Mouse (Mus musculus): ENCODE results near the gene Scrn3. TPM values are rescaled to one million over a fixed set of nuclear protein-coding genes. Genes with fewer than 3 reads are reported as not detected.

The Scrn3 gene
- polyA plus RNA-seq, 1 experiment from 2014 or later, result 17.9 TPM

DNA sequence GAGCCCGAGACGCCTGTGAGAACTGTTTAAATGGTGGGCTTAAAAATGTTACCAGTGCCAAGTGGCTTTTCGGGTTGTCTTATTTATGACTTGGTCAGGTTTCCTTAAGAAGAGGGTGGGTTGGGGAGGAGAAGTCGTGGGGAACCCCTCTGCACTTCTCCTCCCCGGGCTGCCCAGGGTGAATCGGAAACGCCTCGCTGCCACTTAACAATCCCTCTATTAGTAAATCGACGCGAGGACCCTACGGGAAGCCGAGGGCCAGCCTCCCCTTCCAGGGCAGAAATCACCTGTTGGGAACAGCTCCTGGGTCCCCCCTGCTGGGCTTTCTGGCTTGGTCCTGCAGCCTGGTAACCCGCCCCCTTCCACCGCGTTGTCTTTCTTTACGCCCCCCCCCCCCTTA, 42.7 kb upstream of the Scrn3 start:
- no peaks in the 10 kb centered on the region for H3K9me3 ChIP-seq
- no peaks in the 10 kb centered on the region for H3K36me3 ChIP-seq
- no peak overlapping the region for H3K9ac ChIP-seq (replicated peaks)
- H3K27me3 ChIP-seq, result peaks cover 95% of the 10 kb centered on the region
- H3K4me2 ChIP-seq, result peak overlapping the region; percentile 75; the same call in 1 of the 2 replicates
- peaks cover 70% of the 10 kb centered on the region for H3K4me1 ChIP-seq (replicated peaks)
- H3K27ac ChIP-seq, result no peak overlapping the region
- H3K4me3 ChIP-seq (replicated peaks), result no peak overlapping the region; the same call in 1 of the 2 replicates
- ATAC-seq (ENCODE audit: insufficient number of reproducible peaks, insufficient read depth, low FRiP score, low TSS enrichment, low read depth), result no peak
- 0% methylated on average over 17 of the region's 17 CpGs for WGBS

DNA sequence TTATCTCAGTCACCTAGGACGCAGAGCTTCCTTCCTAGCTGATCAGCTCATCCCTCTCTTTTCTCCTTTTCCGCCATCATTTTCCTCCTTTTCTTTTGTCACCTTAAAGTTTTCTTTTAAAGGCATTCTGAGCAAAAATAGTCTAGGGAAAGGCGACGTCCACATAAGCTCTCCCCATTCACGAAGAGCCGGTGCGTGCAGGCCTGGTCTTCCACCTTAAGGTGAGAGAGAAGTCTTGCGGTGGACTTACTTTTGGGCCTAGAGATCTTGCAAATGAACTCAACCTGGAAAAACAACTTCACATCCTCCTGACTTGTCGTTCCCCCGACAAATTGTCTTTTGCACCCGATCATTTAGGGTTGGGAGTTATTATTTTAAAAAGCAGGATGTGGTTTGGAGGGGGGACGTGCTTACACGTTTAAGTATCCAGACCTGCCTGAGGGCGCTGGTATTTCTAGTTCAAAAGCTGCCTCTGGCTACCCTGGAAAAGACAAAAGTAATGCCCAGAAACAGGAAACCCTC, 42.3 kb upstream of the Scrn3 start:
- 2% methylated on average over 14 of the region's 14 CpGs for WGBS
- Histone ChIP-seq H3K27me3 (peaks cover 92% of the 10 kb centered on the region), H3K9me3 (no peaks in the 10 kb centered on the region), H3K9ac (replicated peaks) (no peak overlapping the region), H3K36me3 (no peaks in the 10 kb centered on the region), H3K4me3 (replicated peaks) (no peak overlapping the region), H3K4me2 (peak overlapping the region; percentile 75), H3K27ac (no peak overlapping the region), H3K4me1 (replicated peaks) (peaks cover 67% of the 10 kb centered on the region)
- ATAC-seq (ENCODE audit: insufficient number of reproducible peaks, insufficient read depth, low FRiP score, low TSS enrichment, low read depth), result no peak

DNA sequence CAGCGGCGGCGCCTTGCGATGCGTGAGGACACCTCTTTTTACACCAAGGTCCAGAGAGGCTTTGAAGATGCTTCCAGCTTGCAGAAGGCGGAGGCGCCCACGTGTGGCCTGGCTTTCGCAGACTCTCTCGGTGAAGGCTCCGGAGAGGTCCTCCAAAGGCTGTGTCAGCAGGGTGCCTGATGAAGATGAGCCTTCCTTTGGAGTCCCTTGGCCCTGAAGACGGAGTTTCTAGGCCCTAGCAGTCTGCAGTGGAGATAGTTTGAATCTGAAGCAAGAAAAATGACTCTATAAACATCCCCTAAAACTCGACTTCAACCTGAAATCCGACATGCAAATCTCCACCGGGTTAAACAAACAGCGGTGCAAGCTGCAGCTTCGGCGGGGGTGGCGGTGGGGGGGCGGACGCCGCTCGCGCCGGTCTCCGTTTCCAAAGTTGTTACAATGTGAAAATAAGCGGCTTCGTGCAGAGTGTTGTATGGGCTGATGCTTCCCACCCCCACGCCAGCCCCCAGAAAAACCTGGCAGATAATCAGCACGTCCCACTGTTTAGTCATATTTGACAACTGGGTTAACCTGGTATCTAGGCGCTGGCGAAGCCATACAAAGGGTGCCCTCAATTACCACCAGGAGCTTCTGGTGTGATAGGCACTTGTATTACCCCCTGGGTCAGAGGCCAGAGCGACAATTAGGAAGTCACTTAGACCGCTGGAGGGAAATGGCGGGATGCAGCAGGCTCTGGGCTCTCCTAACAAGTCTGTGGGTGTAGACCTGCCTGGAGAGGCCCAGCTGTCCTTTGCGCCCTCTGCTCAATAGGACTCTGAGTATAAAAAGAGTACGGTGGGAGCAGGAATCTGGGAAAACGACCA, 41.6 kb upstream of the Scrn3 start:
- no peaks in the 10 kb centered on the region for H3K36me3 ChIP-seq
- no peak overlapping the region for H3K9ac ChIP-seq (replicated peaks)
- peaks cover 60% of the 10 kb centered on the region for H3K4me1 ChIP-seq (replicated peaks)
- WGBS, result under 1% methylated on average over 38 of the region's 38 CpGs
- H3K4me2 ChIP-seq, result peak overlapping the region; percentile 75
- ATAC-seq (ENCODE audit: insufficient number of reproducible peaks, insufficient read depth, low FRiP score, low TSS enrichment, low read depth), result no peak
- no peak overlapping the region for H3K27ac ChIP-seq
- peaks cover 88% of the 10 kb centered on the region for H3K27me3 ChIP-seq
- peak overlapping the region; percentile 18 for H3K4me3 ChIP-seq (replicated peaks)
- H3K9me3 ChIP-seq, result no peaks in the 10 kb centered on the region

DNA sequence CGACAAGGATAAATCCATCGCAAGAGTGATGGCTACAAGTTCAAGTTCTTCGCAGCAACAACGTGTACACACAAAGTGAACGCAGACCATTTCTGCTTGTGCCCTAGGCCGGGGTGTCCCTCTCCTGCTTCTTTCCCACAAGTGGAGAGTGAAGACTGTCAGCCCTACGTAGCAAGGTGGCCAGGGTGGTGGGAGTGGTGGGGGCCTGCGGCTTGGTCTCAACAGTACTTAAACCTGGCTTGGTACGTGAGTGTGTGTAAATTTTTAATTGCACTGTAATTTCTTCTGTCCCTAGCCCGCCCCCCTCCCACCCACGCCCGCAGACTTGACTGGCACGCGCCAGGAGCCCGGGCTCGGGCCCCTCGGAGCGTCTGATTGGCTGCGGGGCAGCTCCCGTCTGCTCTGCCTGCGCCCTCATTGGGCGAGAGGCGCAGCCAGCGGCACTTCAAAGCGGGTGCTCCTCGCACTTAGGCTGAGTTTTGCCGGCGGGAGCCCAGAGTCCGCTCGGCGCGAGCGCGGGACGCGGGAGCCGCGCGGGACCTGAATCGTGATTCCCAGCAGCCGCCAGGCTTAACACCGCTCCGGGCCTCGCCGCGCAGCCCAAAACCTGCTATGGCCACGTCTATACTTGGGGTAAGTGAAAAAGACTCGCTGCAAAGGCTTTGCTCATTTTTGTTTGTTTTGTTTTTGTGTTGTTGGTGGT, 40.8 kb upstream of the Scrn3 start, which contains the start of gene Sp9:
Gene Sp9, plus strand, starts transcription at position 467 of the 703 bp plus-strand sequence.
- ATAC-seq (ENCODE audit: insufficient number of reproducible peaks, insufficient read depth, low FRiP score, low TSS enrichment, low read depth), result peak; percentile 74
- peaks cover 86% of the 10 kb centered on the region for H3K27me3 ChIP-seq
- H3K9me3 ChIP-seq, result no peaks in the 10 kb centered on the region
- peak within 1 kb of the TSS; percentile 66 for H3K9ac ChIP-seq (replicated peaks)
- 1% methylated on average over 48 of the region's 48 CpGs for WGBS
- peak within 1 kb of the TSS; percentile 75 for H3K4me2 ChIP-seq
- H3K4me3 ChIP-seq (replicated peaks), result peak within 1 kb of the TSS; percentile 48
- H3K36me3 ChIP-seq, result no peaks in the 10 kb centered on the region
- no peak within 1 kb of the TSS for H3K27ac ChIP-seq
- peaks cover 57% of the 10 kb centered on the region for H3K4me1 ChIP-seq (replicated peaks)

DNA sequence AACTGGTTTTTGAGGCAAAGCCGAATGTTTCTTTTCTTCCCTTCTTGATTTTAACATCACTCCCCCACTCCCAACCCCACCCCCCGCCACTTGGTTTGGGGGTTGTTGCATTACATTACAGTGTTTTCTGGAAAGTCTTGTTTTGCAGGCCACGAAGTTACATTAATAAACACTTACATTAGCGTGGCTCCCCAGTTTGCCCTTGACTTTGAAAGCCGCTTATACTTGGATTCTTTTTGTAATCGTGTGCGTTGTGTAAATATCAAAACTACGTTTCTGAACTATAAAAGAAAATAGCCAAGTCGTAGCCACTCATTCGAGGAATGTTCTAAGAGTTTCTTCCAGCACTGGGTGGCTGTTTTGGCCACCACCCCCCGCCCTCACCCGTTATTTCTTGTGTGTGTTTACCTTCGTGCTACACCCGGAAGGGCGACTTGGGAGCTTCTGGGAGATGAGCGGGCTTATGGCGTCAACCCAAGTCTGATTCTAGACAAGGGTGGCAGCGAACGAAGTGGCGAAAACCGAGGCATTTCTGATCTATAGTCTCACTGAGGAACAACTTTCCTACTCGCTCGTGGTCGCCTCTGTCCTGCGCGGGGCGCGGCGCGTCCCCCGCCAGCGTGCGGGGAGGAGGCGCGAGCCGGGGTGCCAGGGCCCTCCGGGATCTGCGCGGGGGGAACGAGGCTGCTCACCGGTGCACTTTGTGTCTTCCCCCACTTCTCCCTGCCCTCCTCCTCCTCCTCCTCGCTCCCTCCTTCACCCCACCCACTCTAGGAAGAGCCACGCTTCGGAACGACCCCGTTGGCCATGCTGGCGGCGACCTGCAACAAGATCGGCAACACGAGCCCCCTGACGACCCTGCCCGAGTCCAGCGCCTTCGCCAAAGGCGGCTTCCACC, 39.8 kb upstream of the Scrn3 start:
- H3K27ac ChIP-seq, result no peak overlapping the region
- H3K4me3 ChIP-seq (replicated peaks), result peak overlapping the region; percentile 48
- no peaks in the 10 kb centered on the region for H3K9me3 ChIP-seq
- peak overlapping the region; percentile 66 for H3K9ac ChIP-seq (replicated peaks)
- ATAC-seq (ENCODE audit: insufficient number of reproducible peaks, insufficient read depth, low FRiP score, low TSS enrichment, low read depth), result no peak
- peak overlapping the region; percentile 75 for H3K4me2 ChIP-seq
- no peaks in the 10 kb centered on the region for H3K36me3 ChIP-seq
- H3K27me3 ChIP-seq, result peaks cover 87% of the 10 kb centered on the region
- H3K4me1 ChIP-seq (replicated peaks), result peaks cover 64% of the 10 kb centered on the region
- WGBS, result under 1% methylated on average over 55 of the region's 55 CpGs

DNA sequence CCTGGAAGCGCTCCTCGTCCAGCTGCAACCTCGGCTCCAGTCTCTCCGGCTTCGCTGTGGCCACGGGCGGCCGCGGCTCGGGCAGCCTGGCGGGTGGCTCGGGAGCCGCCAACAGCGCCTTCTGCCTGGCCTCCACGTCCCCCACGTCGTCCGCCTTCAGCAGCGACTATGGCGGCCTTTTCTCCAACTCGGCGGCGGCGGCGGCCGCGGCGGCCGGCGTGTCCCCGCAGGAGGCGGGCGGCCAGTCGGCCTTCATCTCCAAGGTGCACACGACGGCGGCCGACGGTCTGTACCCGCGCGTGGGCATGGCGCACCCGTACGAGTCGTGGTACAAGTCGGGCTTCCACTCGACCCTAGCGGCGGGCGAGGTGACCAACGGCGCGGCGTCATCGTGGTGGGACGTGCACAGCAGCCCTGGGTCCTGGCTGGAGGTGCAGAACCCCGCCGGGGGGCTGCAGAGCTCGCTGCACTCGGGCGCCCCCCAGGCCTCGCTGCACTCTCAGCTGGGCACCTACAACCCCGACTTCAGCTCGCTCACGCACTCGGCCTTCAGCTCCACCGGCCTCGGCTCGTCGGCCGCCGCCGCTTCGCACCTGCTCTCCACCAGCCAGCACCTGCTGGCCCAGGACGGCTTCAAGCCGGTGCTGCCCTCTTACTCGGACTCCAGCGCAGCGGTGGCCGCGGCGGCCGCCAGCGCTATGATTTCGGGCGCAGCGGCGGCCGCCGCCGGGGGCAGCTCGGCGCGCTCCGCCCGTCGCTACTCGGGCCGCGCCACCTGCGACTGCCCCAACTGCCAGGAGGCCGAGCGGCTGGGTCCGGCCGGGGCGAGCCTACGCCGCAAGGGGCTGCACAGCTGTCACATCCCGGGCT, 38.9 kb upstream of the Scrn3 start:
- Histone ChIP-seq H3K27ac (peak overlapping the region; percentile 23; the same call in 1 of the 2 replicates), H3K4me1 (replicated peaks) (peaks cover 64% of the 10 kb centered on the region), H3K4me2 (peak overlapping the region; percentile 75), H3K4me3 (replicated peaks) (peak overlapping the region; percentile 48), H3K9ac (replicated peaks) (peak overlapping the region; percentile 66), H3K36me3 (no peaks in the 10 kb centered on the region), H3K9me3 (no peaks in the 10 kb centered on the region), H3K27me3 (peaks cover 84% of the 10 kb centered on the region)
- under 1% methylated on average over 108 of the region's 110 CpGs for WGBS
- 0 out of 2 replicates have a peak, but pooled peaks have one; percentile 38 for ATAC-seq (ENCODE audit: insufficient number of reproducible peaks, insufficient read depth, low FRiP score, low TSS enrichment, low read depth)

DNA sequence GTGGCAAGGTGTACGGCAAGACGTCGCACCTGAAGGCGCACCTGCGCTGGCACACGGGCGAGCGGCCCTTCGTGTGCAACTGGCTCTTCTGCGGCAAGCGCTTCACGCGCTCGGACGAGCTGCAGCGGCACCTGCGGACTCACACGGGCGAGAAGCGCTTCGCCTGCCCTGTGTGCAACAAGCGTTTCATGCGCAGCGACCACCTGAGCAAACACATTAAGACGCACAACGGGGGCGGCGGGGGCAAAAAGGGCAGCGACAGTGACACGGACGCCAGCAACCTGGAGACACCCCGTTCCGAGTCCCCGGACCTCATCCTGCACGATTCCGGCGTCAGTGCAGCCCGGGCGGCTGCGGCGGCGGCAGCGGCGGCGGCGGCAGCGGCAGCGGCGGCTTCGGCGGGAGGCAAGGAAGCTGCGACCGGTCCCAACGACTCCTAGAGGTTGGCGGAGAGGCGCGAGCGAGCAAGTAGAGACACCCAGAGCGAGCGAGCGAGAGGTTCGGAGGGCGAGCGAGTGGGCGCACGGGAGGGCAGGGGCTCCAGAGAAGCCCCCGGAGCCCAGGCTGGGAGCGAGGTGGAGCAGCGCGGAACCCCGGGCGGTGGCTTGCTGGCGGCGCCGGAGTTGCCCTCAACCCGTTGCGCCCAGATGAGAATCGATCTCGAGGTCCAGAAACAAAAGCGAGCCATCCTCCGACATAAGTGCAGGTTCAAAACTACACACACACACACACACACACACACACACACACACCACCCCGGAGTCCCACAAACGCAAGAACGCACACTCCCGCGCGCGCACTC, 38.1 kb upstream of the Scrn3 start:
- Histone ChIP-seq H3K9ac (replicated peaks) (peak overlapping the region; percentile 66), H3K9me3 (no peaks in the 10 kb centered on the region), H3K36me3 (no peaks in the 10 kb centered on the region), H3K4me1 (replicated peaks) (peaks cover 69% of the 10 kb centered on the region), H3K4me2 (peak overlapping the region; percentile 75), H3K27me3 (peaks cover 85% of the 10 kb centered on the region), H3K27ac (peak overlapping the region; percentile 23; the same call in 1 of the 2 replicates), H3K4me3 (replicated peaks) (peak overlapping the region; percentile 48)
- WGBS, result under 1% methylated on average over 88 of the region's 88 CpGs
- no peak for ATAC-seq (ENCODE audit: insufficient number of reproducible peaks, insufficient read depth, low FRiP score, low TSS enrichment, low read depth)

DNA sequence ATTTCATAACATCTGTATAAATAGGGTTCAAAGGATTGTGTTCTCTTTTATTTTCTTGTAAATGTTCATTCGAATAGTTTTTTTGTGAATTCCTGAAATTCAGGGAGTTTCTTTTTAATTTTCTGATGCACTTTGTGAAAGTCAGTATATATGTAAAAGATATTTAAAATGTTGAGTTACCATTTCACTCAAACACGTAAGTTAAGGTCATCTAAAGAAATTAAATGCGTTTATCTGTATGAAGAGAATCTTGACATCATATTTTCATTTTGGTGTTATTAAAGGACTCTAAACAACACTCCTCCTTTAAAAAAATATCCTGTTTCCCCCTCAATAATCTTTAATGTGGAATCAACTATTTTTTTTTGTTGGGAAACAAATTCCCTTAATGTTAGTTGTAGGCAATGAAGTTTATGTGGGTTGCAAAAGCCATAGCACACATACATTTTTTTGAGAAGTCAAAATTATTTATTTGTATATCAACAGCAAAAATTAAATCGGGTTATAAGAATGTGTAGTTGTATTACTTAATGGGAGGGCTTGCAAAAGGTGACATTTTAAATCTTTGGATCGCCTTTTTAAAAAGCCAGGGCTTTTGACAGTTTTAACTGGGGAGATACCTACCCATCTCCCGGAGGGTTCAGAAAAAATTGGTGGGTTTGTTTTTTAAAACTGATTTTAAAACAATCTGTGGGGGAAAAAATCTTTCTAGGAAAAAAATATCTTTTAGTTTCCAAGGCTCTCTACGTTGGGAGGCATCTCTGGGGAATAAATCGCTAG, 37.0 kb upstream of the Scrn3 start:
- 12% methylated on average over 8 of the region's 8 CpGs for WGBS
- no peak overlapping the region for H3K4me3 ChIP-seq (replicated peaks)
- H3K9me3 ChIP-seq, result no peaks in the 10 kb centered on the region
- no peak overlapping the region for H3K9ac ChIP-seq (replicated peaks)
- H3K4me2 ChIP-seq, result no peak overlapping the region
- H3K36me3 ChIP-seq, result no peaks in the 10 kb centered on the region
- H3K27ac ChIP-seq, result no peak overlapping the region
- H3K27me3 ChIP-seq, result peaks cover 82% of the 10 kb centered on the region
- ATAC-seq (ENCODE audit: insufficient number of reproducible peaks, insufficient read depth, low FRiP score, low TSS enrichment, low read depth), result no peak
- H3K4me1 ChIP-seq (replicated peaks), result peaks cover 66% of the 10 kb centered on the region

DNA sequence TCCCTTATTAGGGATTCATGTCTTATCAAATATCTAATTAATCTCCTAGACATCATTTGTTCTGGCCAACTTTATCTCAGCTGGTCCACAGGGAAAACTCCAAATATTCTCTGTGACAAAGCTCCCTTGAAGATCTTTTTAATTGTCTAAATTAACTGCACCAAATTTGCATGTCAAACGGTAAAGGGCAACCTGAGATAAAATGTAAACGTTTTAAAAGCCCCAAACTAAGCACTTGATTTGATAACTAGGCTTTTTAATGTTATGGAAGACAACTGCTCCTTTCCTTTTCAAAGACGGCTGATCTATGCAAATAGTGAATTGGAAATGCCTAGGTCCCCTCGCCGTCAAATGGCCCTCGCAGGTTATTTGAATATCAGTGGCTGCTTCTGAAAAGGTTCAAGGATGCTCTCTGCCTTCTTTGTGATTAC, 36.2 kb upstream of the Scrn3 start:
- H3K4me3 ChIP-seq (replicated peaks), result no peak overlapping the region
- no peaks in the 10 kb centered on the region for H3K36me3 ChIP-seq
- H3K4me1 ChIP-seq (replicated peaks), result peaks cover 66% of the 10 kb centered on the region
- H3K27ac ChIP-seq, result no peak overlapping the region
- no peak overlapping the region for H3K4me2 ChIP-seq
- no peak overlapping the region for H3K9ac ChIP-seq (replicated peaks)
- no peak for ATAC-seq (ENCODE audit: insufficient number of reproducible peaks, insufficient read depth, low FRiP score, low TSS enrichment, low read depth)
- H3K27me3 ChIP-seq, result peaks cover 82% of the 10 kb centered on the region
- no peaks in the 10 kb centered on the region for H3K9me3 ChIP-seq
- 0% methylated on average over 6 of the region's 6 CpGs for WGBS
